Mouse (Mus musculus): ENCODE measurements at regions not wholly inside any gene's neighbourhood (a gene's known extent, or its start where the extent isn't known, plus 50 kb on each side); places are given as distances from the start of the nearest gene placed in this dataset.

GRCm38 (mm10) chr13:97500155-97500554 is 259.2 kb downstream of the Enc1 start:
- H3K9me3 ChIP-seq (ENCODE audit: control insufficient read depth, low read length): no peaks in the 10 kb centered on the region
- ATAC-seq (ENCODE audit: low FRiP score, low read depth): no peak
- H3K4me3 ChIP-seq (replicated peaks; ENCODE audit: low read length): no peak overlapping the region
- no peak overlapping the region for H3K4me2 ChIP-seq (replicated peaks; ENCODE audit: low read depth, low read length, severe bottlenecking)
- H3K4me1 ChIP-seq (ENCODE audit: control insufficient read depth, insufficient read depth, low read length): no peaks in the 10 kb centered on the region
- H3K36me3 ChIP-seq (ENCODE audit: control insufficient read depth, insufficient read depth, low read length): no peaks in the 10 kb centered on the region
- no peaks in the 10 kb centered on the region for H3K27me3 ChIP-seq (ENCODE audit: control insufficient read depth, insufficient read depth, low read length)
- H3K9ac ChIP-seq (ENCODE audit: low read depth, low read length, severe bottlenecking): no peak overlapping the region
- no peak for TF ChIP-seq POLR2A (IDR thresholded peaks at IDR 0.05; ENCODE audit: borderline replicate concordance, extremely low read depth, insufficient read depth, insufficient read length)
- DNase-seq (ENCODE audit: low spot score): no peak
- H3K27ac ChIP-seq (replicated peaks; ENCODE audit: low read depth, low read length): no peak overlapping the region
- 82% methylated on average over 8 of the region's 8 CpGs for WGBS

- no peak overlapping the region for H3K9ac ChIP-seq (ENCODE audit: low read depth, low read length, severe bottlenecking)
- no peak overlapping the region for H3K4me3 ChIP-seq (replicated peaks; ENCODE audit: low read length)
- ATAC-seq (ENCODE audit: low FRiP score, low read depth): no peak
- DNase-seq (ENCODE audit: low spot score): no peak
- TF ChIP-seq POLR2A (IDR thresholded peaks at IDR 0.05; ENCODE audit: borderline replicate concordance, extremely low read depth, insufficient read depth, insufficient read length): no peak
- H3K27me3 ChIP-seq (ENCODE audit: control insufficient read depth, insufficient read depth, low read length): no peaks in the 10 kb centered on the region
- H3K4me2 ChIP-seq (replicated peaks; ENCODE audit: low read depth, low read length, severe bottlenecking): no peak overlapping the region
- H3K27ac ChIP-seq (replicated peaks; ENCODE audit: low read depth, low read length): no peak overlapping the region
- 75% methylated on average over 5 of the region's 5 CpGs for WGBS
- no peaks in the 10 kb centered on the region for H3K4me1 ChIP-seq (ENCODE audit: control insufficient read depth, insufficient read depth, low read length)
- H3K9me3 ChIP-seq (ENCODE audit: control insufficient read depth, low read length): no peaks in the 10 kb centered on the region
- no peaks in the 10 kb centered on the region for H3K36me3 ChIP-seq (ENCODE audit: control insufficient read depth, insufficient read depth, low read length)
These were observed 258.1 kb downstream of the Enc1 start for GRCm38 (mm10) chr13:97498981-97499380.

GRCm38 (mm10) chr13:97497928-97498327 is 257.0 kb downstream of the Enc1 start:
- WGBS: 90% methylated on average over 5 of the region's 5 CpGs
- no peak for ATAC-seq (ENCODE audit: low FRiP score, low read depth)

GRCm38 (mm10) chr13:97494770-97495169 is 253.9 kb downstream of the Enc1 start:
- no peak for DNase-seq (ENCODE audit: low spot score)
- WGBS: 90% methylated on average over 2 of the region's 2 CpGs
- peaks cover 7% of the 10 kb centered on the region; the same call in 1 of the 2 replicates for H3K4me1 ChIP-seq (ENCODE audit: control insufficient read depth, insufficient read depth, low read length)
- no peak for TF ChIP-seq POLR2A (IDR thresholded peaks at IDR 0.05; ENCODE audit: borderline replicate concordance, extremely low read depth, insufficient read depth, insufficient read length)
- H3K27ac ChIP-seq (replicated peaks; ENCODE audit: low read depth, low read length): no peak overlapping the region
- H3K9ac ChIP-seq (ENCODE audit: low read depth, low read length, severe bottlenecking): no peak overlapping the region
- H3K27me3 ChIP-seq (ENCODE audit: control insufficient read depth, insufficient read depth, low read length): no peaks in the 10 kb centered on the region
- no peak overlapping the region for H3K4me3 ChIP-seq (replicated peaks; ENCODE audit: low read length)
- no peaks in the 10 kb centered on the region for H3K36me3 ChIP-seq (ENCODE audit: control insufficient read depth, insufficient read depth, low read length)
- no peak for ATAC-seq (ENCODE audit: low FRiP score, low read depth)
- H3K9me3 ChIP-seq (ENCODE audit: control insufficient read depth, low read length): no peaks in the 10 kb centered on the region
- H3K4me2 ChIP-seq (replicated peaks; ENCODE audit: low read depth, low read length, severe bottlenecking): no peak overlapping the region

More at GRCm38 (mm10) chr13:97497928-97498327, 257.0 kb downstream of the Enc1 start:
- Histone ChIP-seq H3K4me3 (replicated peaks; ENCODE audit: low read length) (no peak overlapping the region), H3K27ac (replicated peaks; ENCODE audit: low read depth, low read length) (no peak overlapping the region), H3K9me3 (ENCODE audit: control insufficient read depth, low read length) (no peaks in the 10 kb centered on the region), H3K9ac (ENCODE audit: low read depth, low read length, severe bottlenecking) (no peak overlapping the region), H3K4me2 (replicated peaks; ENCODE audit: low read depth, low read length, severe bottlenecking) (no peak overlapping the region), H3K4me1 (ENCODE audit: control insufficient read depth, insufficient read depth, low read length) (0 out of 2 replicates have a peak, but pooled peaks cover 2% of the 10 kb centered on the region), H3K36me3 (ENCODE audit: control insufficient read depth, insufficient read depth, low read length) (no peaks in the 10 kb centered on the region), H3K27me3 (ENCODE audit: control insufficient read depth, insufficient read depth, low read length) (no peaks in the 10 kb centered on the region)
- no peak for TF ChIP-seq POLR2A (IDR thresholded peaks at IDR 0.05; ENCODE audit: borderline replicate concordance, extremely low read depth, insufficient read depth, insufficient read length)
- DNase-seq (ENCODE audit: low spot score): no peak

GRCm38 (mm10) chr13:97493836-97494235 is 252.9 kb downstream of the Enc1 start:
- peaks cover 16% of the 10 kb centered on the region for H3K4me1 ChIP-seq (ENCODE audit: control insufficient read depth, insufficient read depth, low read length)
- H3K9ac ChIP-seq (ENCODE audit: low read depth, low read length, severe bottlenecking): no peak overlapping the region
- no peaks in the 10 kb centered on the region for H3K9me3 ChIP-seq (ENCODE audit: control insufficient read depth, low read length)
- ATAC-seq (ENCODE audit: low FRiP score, low read depth) (no peak), DNase-seq (ENCODE audit: low spot score) (no peak)
- no peaks in the 10 kb centered on the region for H3K27me3 ChIP-seq (ENCODE audit: control insufficient read depth, insufficient read depth, low read length)
- 65% methylated on average over 7 of the region's 7 CpGs for WGBS
- TF ChIP-seq POLR2A (IDR thresholded peaks at IDR 0.05; ENCODE audit: borderline replicate concordance, extremely low read depth, insufficient read depth, insufficient read length): no peak
- H3K4me3 ChIP-seq (replicated peaks; ENCODE audit: low read length): no peak overlapping the region
- no peaks in the 10 kb centered on the region for H3K36me3 ChIP-seq (ENCODE audit: control insufficient read depth, insufficient read depth, low read length)
- no peak overlapping the region for H3K27ac ChIP-seq (replicated peaks; ENCODE audit: low read depth, low read length)
- no peak overlapping the region for H3K4me2 ChIP-seq (replicated peaks; ENCODE audit: low read depth, low read length, severe bottlenecking)
